Mouse (Mus musculus) C2C12 (cell line): ENCODE data around the gene Slc30a7.

Experiments
- CTCF ChIP-seq: IDR thresholded peaks from one replicate; pipeline ENCODE4 v1.5.1; 2011; ENCODE audit not compliant: control insufficient read depth, insufficient read depth, insufficient read length
- MYOG ChIP-seq: IDR thresholded peaks from one replicate; pipeline ENCODE4 v1.6.1; 2011; ENCODE audit not compliant: control insufficient read depth, insufficient read length; ENCODE audit errors: extremely low read depth
- USF1 ChIP-seq: IDR thresholded peaks from one replicate; pipeline ENCODE4 v1.6.1; 2011; ENCODE audit warnings: low read depth, mild to moderate bottlenecking, control low read depth, moderate library complexity

- TF ChIP-seq CTCF (no peak), MYOG (no peak), USF1 (no peak)
Measured at GRCm38 (mm10) chr3:115892341-115892740, 114.9 kb downstream of the Slc30a7 start.
